Mouse (Mus musculus) G1E (cell line): ENCODE results near the gene 4930469K13Rik.

Experiments used
- CTCF ChIP-seq: IDR thresholded peaks from 2 replicates; pipeline ENCODE4 v1.5.1; 2012; ENCODE audit warnings: low read depth, low read length, inconsistent platforms, mixed read lengths
- GATA1 ChIP-seq: IDR thresholded peaks from 2 replicates; pipeline ENCODE4 v1.6.1; 2012; ENCODE audit warnings: borderline replicate concordance, low read length, inconsistent platforms, mixed read lengths
- TAL1 ChIP-seq: conservative IDR thresholded peaks from 2 replicates; pipeline ENCODE4 v1.6.1; 2012; ENCODE audit warnings: low read depth, low read length, inconsistent platforms, mixed read lengths

DNA sequence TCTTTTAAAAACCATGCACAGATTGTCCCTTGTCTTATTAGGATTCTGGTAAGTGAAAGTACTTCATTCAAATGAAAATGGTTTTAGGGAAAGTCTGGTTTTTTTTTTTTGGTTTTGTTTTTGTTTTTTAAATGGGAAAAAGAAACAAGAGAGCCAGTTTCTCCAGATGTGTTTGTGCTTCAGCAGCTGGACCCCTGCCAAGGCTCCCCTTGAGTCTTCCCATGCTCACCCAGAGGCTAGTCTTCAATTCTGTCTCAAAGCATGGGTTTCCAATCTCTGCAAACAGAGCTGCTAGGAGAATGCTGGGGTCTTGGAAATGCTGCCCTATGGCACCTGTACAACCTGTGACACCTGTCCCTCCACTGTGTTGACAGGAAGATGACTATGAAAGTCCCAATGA, 27.8 kb downstream of the 4930469K13Rik start:
- no peak for TF ChIP-seq CTCF
- no peak for TF ChIP-seq TAL1
- no peak for TF ChIP-seq GATA1
